Mouse (Mus musculus) WW6 (cell line): ENCODE measurements around the gene Arhgef33.
A peak's percentile ranks its signal among the peaks of the same experiment; 100 is the strongest.
"Not testable (repeated sequence)": the region's sequence is repeated elsewhere in the genome, so short reads cannot be mapped to it uniquely, and the experiment has no call there.

Experiments used
- DNase-seq: peaks from one replicate; pipeline ENCODE4 v3.0.0-alpha.2; 2013; ENCODE audit warnings: low read depth, low spot score

Gene Arhgef33

GRCm38 (mm10) chr17:80307251-80307650, at the start of gene Arhgef33:
Gene Arhgef33, plus strand, starts transcription at chr17:80307407.
- DNase-seq = no peak

GRCm38 (mm10) chr17:80267065-80267464, 40.1 kb upstream of the Arhgef33 start:
- DNase-seq = no peak

GRCm38 (mm10) chr17:80268151-80268550, 39.1 kb upstream of the Arhgef33 start:
- DNase-seq = no peak

- DNase-seq = not testable (repeated sequence)
Observed at GRCm38 (mm10) chr17:80270622-80271021, 36.6 kb upstream of the Arhgef33 start.

GRCm38 (mm10) chr17:80278255-80278654, 29.0 kb upstream of the Arhgef33 start:
- DNase-seq = no peak

GRCm38 (mm10) chr17:80279340-80280070, 27.7 kb upstream of the Arhgef33 start:
- DNase-seq = no peak

GRCm38 (mm10) chr17:80284446-80284845, 22.8 kb upstream of the Arhgef33 start:
- no peak for DNase-seq

- no peak for DNase-seq
Observed at GRCm38 (mm10) chr17:80288012-80288411, 19.2 kb upstream of the Arhgef33 start.

GRCm38 (mm10) chr17:80289280-80290073, 17.7 kb upstream of the Arhgef33 start:
- DNase-seq = no peak

GRCm38 (mm10) chr17:80290074-80290657, 17.0 kb upstream of the Arhgef33 start, which contains the start of the genes Morn2 and Dhx57:
Gene Morn2, plus strand, starts transcription at chr17:80290203.
Gene Dhx57, minus strand, starts transcription at chr17:80290476.
- DNase-seq = peak; percentile 96

GRCm38 (mm10) chr17:80291148-80291547, 16.1 kb upstream of the Arhgef33 start:
- DNase-seq = peak; percentile 11

GRCm38 (mm10) chr17:80295258-80295657, 11.9 kb upstream of the Arhgef33 start:
- no peak for DNase-seq

GRCm38 (mm10) chr17:80298844-80299243, 8.4 kb upstream of the Arhgef33 start:
- DNase-seq = no peak

GRCm38 (mm10) chr17:80311761-80312160, 4.6 kb downstream of the Arhgef33 start:
- DNase-seq = no peak

- DNase-seq = no peak
Observed at GRCm38 (mm10) chr17:80312405-80312804, 5.2 kb downstream of the Arhgef33 start.

GRCm38 (mm10) chr17:80322228-80322627, 15.0 kb downstream of the Arhgef33 start:
- no peak for DNase-seq

- no peak for DNase-seq
Observed at GRCm38 (mm10) chr17:80323015-80323414, 15.8 kb downstream of the Arhgef33 start.

- DNase-seq = no peak
Observed at GRCm38 (mm10) chr17:80323658-80324057, 16.5 kb downstream of the Arhgef33 start.

- no peak for DNase-seq
Observed at GRCm38 (mm10) chr17:80324521-80324920, 17.3 kb downstream of the Arhgef33 start.

GRCm38 (mm10) chr17:80325456-80325855, 18.2 kb downstream of the Arhgef33 start:
- DNase-seq = no peak

- no peak for DNase-seq
Observed at GRCm38 (mm10) chr17:80326431-80326830, 19.2 kb downstream of the Arhgef33 start.

GRCm38 (mm10) chr17:80332386-80332785, 25.2 kb downstream of the Arhgef33 start:
- no peak for DNase-seq
